Mouse (Mus musculus) stomach, postnatal 0 days (tissue): ENCODE data around the gene Kidins220. TPM values are rescaled to one million over a fixed set of nuclear protein-coding genes. Genes with fewer than 3 reads are reported as not detected.

ENCODE experiments used
- ATAC-seq: fragments of 200-750 bp; cut with Nextera tagmentation; 2 replicates; pipeline ENCODE4 v1.8.0; 2017; ENCODE audit not compliant: low FRiP score, low TSS enrichment
- DNase-seq: peaks from one replicate; pipeline ENCODE4 v3.0.0-alpha.2; 2016; ENCODE audit warnings: low spot score
- H3K27ac ChIP-seq: fragments of 300-500 bp; sonication (generic); replicated peaks from 2 replicates; pipeline ENCODE4 v1.5.1; 2014; ENCODE audit warnings: mild to moderate bottlenecking, control low read depth
- H3K27me3 ChIP-seq: fragments of 300-500 bp; sonication (generic); 2 replicates; pipeline ENCODE4 v1.6.1; 2014; ENCODE audit warnings: low read length; ENCODE audit not compliant: control insufficient read depth, insufficient read depth
- H3K36me3 ChIP-seq: fragments of 300-500 bp; sonication (generic); 2 replicates; pipeline ENCODE4 v1.6.1; 2014; ENCODE audit warnings: low read length, mixed read lengths; ENCODE audit not compliant: control insufficient read depth, insufficient read depth
- H3K4me1 ChIP-seq: fragments of 300-500 bp; sonication (generic); replicated peaks from 2 replicates; pipeline ENCODE4 v1.6.1; 2014; ENCODE audit warnings: antibody characterized with exemption; ENCODE audit not compliant: control insufficient read depth, insufficient read depth
- H3K4me2 ChIP-seq: fragments of 300-500 bp; sonication (generic); replicated peaks from 2 replicates; pipeline ENCODE4 v1.6.1; 2014; ENCODE audit warnings: low read depth, mild to moderate bottlenecking, control low read depth, moderate library complexity
- H3K4me3 ChIP-seq: fragments of 300-500 bp; sonication (generic); 2 replicates; pipeline ENCODE4 v1.5.1; 2014; ENCODE audit warnings: low read depth, low read length, control low read depth
- H3K9ac ChIP-seq: fragments of 300-500 bp; sonication (generic); 2 replicates; pipeline ENCODE4 v1.6.1; 2014; ENCODE audit warnings: mild to moderate bottlenecking, low read length, control low read depth, mixed read lengths
- H3K9me3 ChIP-seq: fragments of 300-500 bp; sonication (generic); 2 replicates; pipeline ENCODE4 v1.6.1; 2016; ENCODE audit warnings: low read length; ENCODE audit not compliant: control insufficient read depth
- CTCF ChIP-seq: IDR thresholded peaks from 2 replicates; pipeline ENCODE4 v1.5.1; 2016; ENCODE audit warnings: antibody characterized with exemption, low read depth, mild to moderate bottlenecking, moderate library complexity
- EP300 ChIP-seq: optimal IDR thresholded peaks from 2 replicates; pipeline ENCODE3; 2016; ENCODE audit warnings: antibody characterized with exemption
- WGBS: fragments of 180-500 bp; shearing (Covaris S2); extraction: QIAGEN DNeasy Blood & Tissue Kit; methylation state at CpG from one replicate; pipeline ENCODE4 v1.1.7; 2014; 5-methylcytosine and 5-hydroxymethylcytosine counted together
- polyA plus RNA-seq: library from polyadenylated mRNA; unstranded; fragments of >200 nt; fragmentation: Nextera tagmentation; extraction: Ambion mirVana; gene quantifications from 2 replicates; pipeline ENCODE4 v1.2.1, GENCODE M21; 2015

Kidins220 gene
- polyA plus RNA-seq, 1 experiment from 2014 or later: 9.1 TPM

DNA sequence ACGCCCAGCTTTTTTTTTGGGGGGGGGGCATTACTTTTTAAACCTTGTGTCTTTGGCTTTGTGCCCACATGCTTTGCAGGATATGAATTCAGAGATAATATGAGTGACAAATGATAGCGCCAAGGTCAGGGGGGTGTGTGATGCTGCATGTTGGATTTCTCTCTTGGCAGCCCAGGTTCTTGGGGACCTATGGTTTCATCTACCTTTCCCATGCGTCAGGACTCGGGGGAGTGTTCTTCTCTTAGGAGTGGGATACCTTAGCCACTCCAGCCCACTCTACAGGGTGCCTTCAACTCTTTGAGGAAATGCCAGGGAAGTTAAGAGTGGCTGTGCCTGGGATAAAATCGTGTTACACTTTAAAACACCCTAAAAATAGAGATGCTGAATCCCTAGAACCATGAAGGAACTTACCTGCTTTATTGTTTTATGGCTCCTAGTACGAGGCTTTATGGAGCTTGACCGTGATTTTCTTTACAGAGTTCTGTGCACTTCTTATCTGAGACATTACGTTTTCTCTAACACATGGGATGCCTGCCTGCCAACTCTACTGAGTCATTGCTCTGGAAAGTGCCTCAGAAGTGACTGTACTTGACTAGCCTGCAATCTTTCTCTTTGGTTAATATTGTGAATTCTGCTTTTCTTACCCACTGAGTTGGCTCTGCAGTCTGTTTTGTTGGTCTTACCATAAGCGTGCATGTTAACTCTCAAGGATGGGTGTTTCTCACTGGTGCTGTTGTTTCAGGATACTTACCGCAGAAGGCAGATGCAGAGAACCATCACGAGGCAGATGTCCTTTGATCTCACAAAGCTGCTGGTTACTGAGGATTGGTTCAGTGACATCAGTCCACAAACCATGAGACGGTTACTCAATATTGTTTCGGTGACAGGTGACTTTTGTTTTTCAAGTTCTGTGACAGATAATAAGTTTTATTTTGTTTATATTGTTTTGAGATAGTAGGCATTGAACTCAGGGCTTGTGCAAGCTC lies 38.1 kb downstream of the Kidins220 start:
- Histone ChIP-seq H3K9me3 (no peaks in the 10 kb centered on the region), H3K27ac (0 out of 2 replicates have a peak overlapping the region, but pooled peaks have one; percentile 56), H3K4me3 (no peak overlapping the region), H3K4me1 (no peaks in the 10 kb centered on the region), H3K36me3 (peaks cover 32% of the 10 kb centered on the region), H3K27me3 (no peaks in the 10 kb centered on the region), H3K9ac (no peak overlapping the region), H3K4me2 (no peak overlapping the region)
- DNase-seq (peak; percentile 35), ATAC-seq (no peak)
- WGBS: 72% methylated on average over 13 of the region's 13 CpGs
- TF ChIP-seq EP300: no peak
- TF ChIP-seq CTCF: no peak

DNA sequence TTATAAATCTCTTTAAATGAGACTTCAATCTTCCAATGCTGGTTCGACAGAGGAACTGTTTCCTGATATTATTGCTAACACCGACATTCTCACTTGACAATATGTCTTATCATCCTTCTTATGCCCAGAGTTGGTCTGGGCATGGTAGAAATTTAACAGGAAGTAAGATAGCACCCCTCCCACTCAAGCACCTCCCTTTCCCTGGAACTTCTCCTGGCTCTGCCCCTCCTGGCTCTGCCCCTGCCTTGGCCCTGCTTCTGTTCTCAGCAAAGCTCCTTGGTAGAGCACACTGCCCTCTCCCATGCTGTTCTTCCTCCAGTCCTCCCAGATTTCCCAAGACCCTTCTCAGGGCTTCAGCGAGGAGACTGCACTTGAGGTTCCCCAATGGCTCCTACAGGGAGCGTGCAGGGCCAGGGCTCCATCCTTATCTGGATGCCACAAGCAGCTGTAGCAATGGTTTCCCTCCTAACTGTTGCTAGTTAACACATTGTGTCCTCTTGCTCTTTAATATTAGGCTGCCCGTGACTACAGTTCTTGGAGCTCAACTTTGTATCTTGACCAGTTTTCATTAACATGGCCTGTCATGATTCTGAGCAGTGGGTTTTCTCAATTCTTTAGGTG lies 39.7 kb downstream of the Kidins220 start:
- TF ChIP-seq CTCF: no peak
- no peak for TF ChIP-seq EP300
- H3K27ac ChIP-seq: no peak overlapping the region
- no peaks in the 10 kb centered on the region for H3K4me1 ChIP-seq
- H3K9ac ChIP-seq: no peak overlapping the region
- no peaks in the 10 kb centered on the region for H3K27me3 ChIP-seq
- H3K36me3 ChIP-seq: peaks cover 33% of the 10 kb centered on the region
- H3K9me3 ChIP-seq: no peaks in the 10 kb centered on the region
- ATAC-seq: peak; percentile 19; the same call in 1 of the 2 replicates
- DNase-seq: no peak
- H3K4me3 ChIP-seq: no peak overlapping the region
- no peak overlapping the region for H3K4me2 ChIP-seq
- 89% methylated on average over 5 of the region's 5 CpGs for WGBS

DNA sequence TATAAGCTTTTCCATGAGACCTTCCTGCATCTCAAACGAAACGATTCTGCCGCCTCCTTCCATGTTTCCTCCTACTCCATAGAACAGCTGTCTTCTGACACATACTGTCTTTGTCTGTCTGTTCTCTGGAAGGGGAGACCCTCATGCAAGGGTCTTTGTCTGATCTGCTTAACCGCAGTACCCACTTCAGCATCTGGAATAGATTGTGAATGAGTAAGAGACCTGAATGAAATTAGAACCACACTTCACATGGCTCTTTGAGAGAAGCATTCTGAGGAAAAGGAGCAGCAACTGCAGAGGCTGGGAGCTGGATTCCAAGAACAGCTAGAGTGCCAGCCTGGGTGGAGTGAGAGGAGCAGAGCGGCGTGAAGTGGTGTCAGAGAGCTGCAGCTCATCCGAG lies 40.2 kb downstream of the Kidins220 start:
- Histone ChIP-seq H3K4me1 (no peaks in the 10 kb centered on the region), H3K27ac (no peak overlapping the region), H3K9me3 (no peaks in the 10 kb centered on the region), H3K9ac (no peak overlapping the region), H3K27me3 (no peaks in the 10 kb centered on the region), H3K36me3 (peaks cover 31% of the 10 kb centered on the region), H3K4me2 (no peak overlapping the region), H3K4me3 (no peak overlapping the region)
- no peak for ATAC-seq
- DNase-seq: no peak
- TF ChIP-seq CTCF (no peak), EP300 (no peak)
- whole genome bisulfite sequencing: 94% methylated on average over 7 of the region's 7 CpGs

DNA sequence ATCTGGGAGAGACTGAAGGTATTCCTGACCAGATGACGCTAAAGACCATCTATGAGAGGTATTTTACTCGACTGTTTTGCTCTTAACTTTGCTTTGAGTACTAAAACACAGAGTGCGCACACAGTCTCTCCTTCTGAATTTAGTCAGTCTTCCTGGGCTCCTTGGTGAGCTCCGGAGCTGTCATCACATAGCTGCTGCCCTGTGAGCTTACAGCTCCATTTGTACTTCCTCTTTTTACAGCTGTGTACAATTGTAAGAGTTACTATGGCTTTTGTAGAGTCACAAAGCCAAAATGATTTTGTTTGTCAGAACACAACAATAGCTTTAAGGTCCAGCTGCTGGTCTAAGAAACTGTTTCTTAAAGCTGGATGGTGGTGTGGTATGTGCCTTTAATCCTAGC lies 42.3 kb downstream of the Kidins220 start:
- no peaks in the 10 kb centered on the region for H3K27me3 ChIP-seq
- 87% methylated on average over 4 of the region's 4 CpGs for WGBS
- no peak for ATAC-seq
- H3K4me1 ChIP-seq: no peaks in the 10 kb centered on the region
- no peak overlapping the region for H3K9ac ChIP-seq
- DNase-seq: no peak
- TF ChIP-seq EP300: no peak
- TF ChIP-seq CTCF: no peak
- no peak overlapping the region for H3K27ac ChIP-seq
- no peaks in the 10 kb centered on the region for H3K9me3 ChIP-seq
- peaks cover 26% of the 10 kb centered on the region for H3K36me3 ChIP-seq
- no peak overlapping the region for H3K4me2 ChIP-seq
- H3K4me3 ChIP-seq: no peak overlapping the region

DNA sequence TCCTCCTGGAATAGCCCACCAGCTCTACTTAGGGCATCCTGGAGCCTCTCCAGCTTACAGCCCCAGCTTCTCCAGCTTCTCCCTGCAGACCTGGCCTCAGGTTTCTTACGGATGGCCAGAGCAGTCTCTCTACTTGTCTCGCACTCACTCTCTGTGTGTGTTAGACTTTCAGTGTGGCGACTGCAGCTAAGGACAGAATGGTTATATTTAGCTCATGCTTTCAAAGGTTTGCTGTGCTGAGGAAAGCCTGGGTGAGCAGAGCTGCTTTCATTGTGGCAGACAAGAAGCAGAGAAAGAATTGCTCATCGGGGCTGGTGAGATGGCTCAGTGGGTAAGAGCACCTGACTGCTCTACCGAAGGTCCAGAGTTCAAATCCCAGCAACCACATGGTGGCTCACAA lies 46.3 kb downstream of the Kidins220 start:
- no peak overlapping the region for H3K4me2 ChIP-seq
- H3K9ac ChIP-seq: no peak overlapping the region
- H3K36me3 ChIP-seq: peaks cover 11% of the 10 kb centered on the region
- H3K27ac ChIP-seq: no peak overlapping the region
- no peaks in the 10 kb centered on the region for H3K9me3 ChIP-seq
- DNase-seq: no peak
- TF ChIP-seq CTCF (no peak), EP300 (no peak)
- no peaks in the 10 kb centered on the region for H3K4me1 ChIP-seq
- 80% methylated on average over 5 of the region's 5 CpGs for WGBS
- no peak for ATAC-seq
- H3K4me3 ChIP-seq: no peak overlapping the region
- no peaks in the 10 kb centered on the region for H3K27me3 ChIP-seq
